Mouse (Mus musculus): ENCODE results near the gene Serpina16.

GRCm38 (mm10) chr12:103646314-103646713 is 29.6 kb downstream of the Serpina16 start:
- TF ChIP-seq CTCF (IDR thresholded peaks at IDR 0.05; ENCODE audit: low read depth, low read length) (no peak), POLR2A (IDR thresholded peaks at IDR 0.05; ENCODE audit: insufficient read depth, low read length) (no peak)

Measured in ES-Bruce4 (cell line).